Mouse (Mus musculus): ENCODE results near the gene Mcm9. TPM values are rescaled to one million over a fixed set of nuclear protein-coding genes. Genes with fewer than 3 reads are reported as not detected.
"Not testable (repeated sequence)": the region's sequence is repeated elsewhere in the genome, so short reads cannot be mapped to it uniquely, and the experiment has no call there.

The Mcm9 gene
- polyA plus RNA-seq (2015; fragmentation: Nextera tagmentation; extraction: Ambion mirVana) = 7.9 and 8.9 TPM in 2 replicates

DNA sequence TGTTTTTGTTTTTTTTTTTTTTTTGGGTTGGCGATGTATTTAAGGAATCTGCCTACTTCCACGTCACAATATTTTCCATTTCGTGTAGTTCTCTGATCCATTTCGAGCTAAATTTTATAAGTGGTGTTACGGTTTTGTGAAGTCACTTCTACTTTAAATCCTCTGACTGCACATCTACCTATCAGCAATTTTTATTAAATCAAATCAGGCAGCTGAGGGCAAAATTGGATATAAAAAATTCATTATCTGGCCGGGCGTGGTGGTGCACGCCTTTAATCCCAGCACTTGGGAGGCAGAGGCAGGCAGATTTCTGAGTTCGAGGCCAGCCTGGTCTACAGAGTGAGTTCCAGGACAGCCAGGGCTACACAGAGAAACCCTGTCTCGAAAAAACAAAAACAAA is at the start of gene Mcm9:
Gene Mcm9 (minus strand): TSS at position 101 of the 400 bp plus-strand sequence.
- Histone ChIP-seq H3K27ac (peak within 1 kb of the TSS; percentile 97), H3K4me2 (ENCODE audit: low read length) (peak within 1 kb of the TSS; percentile 64), H3K9ac (ENCODE audit: low read depth, low read length) (peak within 1 kb of the TSS; percentile 88), H3K4me3 (replicated peaks; ENCODE audit: low read depth, low read length) (peak within 1 kb of the TSS; percentile 82)
- H3K27me3 ChIP-seq (ENCODE audit: insufficient read depth, low read length); H3K36me3 ChIP-seq (ENCODE audit: insufficient read depth, low read length); H3K4me1 ChIP-seq (replicated peaks; ENCODE audit: insufficient read depth, low read length); H3K9me3 ChIP-seq (replicated peaks; ENCODE audit: low read length); DNase-seq (ENCODE audit: low spot score); ATAC-seq (replicated peaks; ENCODE audit: low FRiP score, low read depth): not testable (repeated sequence)
- 57% methylated on average over 10 of the region's 10 CpGs for WGBS

DNA sequence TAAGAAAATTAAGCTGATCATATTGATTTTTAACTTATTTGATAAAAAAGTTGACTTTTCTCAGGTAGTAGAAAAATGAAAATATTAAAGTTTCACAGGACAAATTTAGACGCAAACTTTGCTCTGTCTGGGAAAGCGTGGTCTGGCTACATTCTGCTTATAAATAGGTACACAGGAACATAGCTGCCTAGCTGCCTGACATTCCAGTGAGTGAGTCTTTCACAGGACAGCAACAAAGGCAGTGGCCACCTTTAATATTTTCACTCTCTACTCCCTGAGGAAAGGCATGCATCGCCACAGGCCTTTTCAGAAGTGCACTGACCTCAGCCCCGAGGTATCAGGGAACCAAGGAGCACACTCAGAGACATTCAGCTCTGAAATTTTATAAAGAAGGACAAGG is 31.5 kb upstream of the Mcm9 start:
- no peak overlapping the region for H3K4me3 ChIP-seq (replicated peaks; ENCODE audit: low read depth, low read length)
- H3K4me1 ChIP-seq (replicated peaks; ENCODE audit: insufficient read depth, low read length) = no peaks in the 10 kb centered on the region
- H3K27me3 ChIP-seq (ENCODE audit: insufficient read depth, low read length) = no peaks in the 10 kb centered on the region
- DNase-seq (ENCODE audit: low spot score) (no peak), ATAC-seq (replicated peaks; ENCODE audit: low FRiP score, low read depth) (no peak)
- no peak overlapping the region for H3K27ac ChIP-seq
- H3K36me3 ChIP-seq (ENCODE audit: insufficient read depth, low read length) = no peaks in the 10 kb centered on the region
- WGBS = 86% methylated on average over 4 of the region's 4 CpGs
- H3K4me2 ChIP-seq (ENCODE audit: low read length) = no peak overlapping the region
- H3K9ac ChIP-seq (ENCODE audit: low read depth, low read length) = no peak overlapping the region
- no peak for TF ChIP-seq CTCF (IDR thresholded peaks at IDR 0.05; ENCODE audit: low read depth)
- no peaks in the 10 kb centered on the region for H3K9me3 ChIP-seq (replicated peaks; ENCODE audit: low read length)

DNA sequence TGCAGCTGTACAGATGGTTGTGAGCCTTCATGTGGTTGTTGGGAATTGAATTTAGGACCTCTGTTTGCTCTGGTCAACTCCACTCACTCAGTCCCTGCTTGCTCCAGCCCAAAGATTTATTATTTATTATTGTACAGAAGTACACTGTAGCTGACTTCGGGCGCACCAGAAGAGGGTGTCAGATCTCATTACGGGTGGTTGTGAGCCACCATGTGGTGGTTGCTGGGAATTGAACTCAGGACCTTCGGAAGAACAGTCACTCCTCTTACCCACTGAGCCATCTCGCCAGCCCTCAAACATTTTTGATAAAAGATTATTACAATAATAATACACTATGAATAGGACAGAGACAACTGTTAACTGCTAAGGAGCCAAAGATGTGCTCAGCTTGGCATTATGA is 24.0 kb upstream of the Mcm9 start:
- peak; percentile 45 for TF ChIP-seq CTCF (IDR thresholded peaks at IDR 0.05; ENCODE audit: low read depth)
- not testable (repeated sequence) for H3K27me3 ChIP-seq (ENCODE audit: insufficient read depth, low read length); H3K4me1 ChIP-seq (replicated peaks; ENCODE audit: insufficient read depth, low read length); DNase-seq (ENCODE audit: low spot score); H3K4me2 ChIP-seq (ENCODE audit: low read length); ATAC-seq (replicated peaks; ENCODE audit: low FRiP score, low read depth); H3K27ac ChIP-seq; H3K9ac ChIP-seq (ENCODE audit: low read depth, low read length); H3K36me3 ChIP-seq (ENCODE audit: insufficient read depth, low read length); H3K4me3 ChIP-seq (replicated peaks; ENCODE audit: low read depth, low read length); H3K9me3 ChIP-seq (replicated peaks; ENCODE audit: low read length)
- 67% methylated on average over 5 of the region's 5 CpGs for WGBS

DNA sequence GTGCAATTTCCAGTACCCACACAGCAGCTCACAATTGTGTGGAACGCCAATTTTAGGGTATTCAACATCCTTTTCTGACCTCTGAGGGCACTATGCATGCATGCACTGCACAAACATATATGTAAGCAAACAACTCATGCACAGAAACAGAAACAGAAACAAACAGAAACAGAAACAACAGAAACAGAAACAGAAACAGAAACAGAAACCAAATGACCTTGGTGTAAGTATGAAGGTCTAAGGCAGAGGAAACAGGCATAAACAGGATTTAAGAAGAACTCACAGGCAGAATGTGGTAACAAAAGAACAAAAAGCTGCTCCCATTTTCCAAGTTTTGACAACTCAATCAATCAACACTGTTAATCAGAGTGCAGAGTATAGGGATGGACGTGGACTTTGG is 20.4 kb upstream of the Mcm9 start:
- H3K4me1 ChIP-seq (replicated peaks; ENCODE audit: insufficient read depth, low read length) = no peaks in the 10 kb centered on the region
- WGBS = 89% methylated on average over 2 of the region's 2 CpGs
- ATAC-seq (replicated peaks; ENCODE audit: low FRiP score, low read depth) = no peak
- no peaks in the 10 kb centered on the region for H3K9me3 ChIP-seq (replicated peaks; ENCODE audit: low read length)
- DNase-seq (ENCODE audit: low spot score) = no peak
- H3K27ac ChIP-seq = no peak overlapping the region
- no peak overlapping the region for H3K4me3 ChIP-seq (replicated peaks; ENCODE audit: low read depth, low read length)
- H3K36me3 ChIP-seq (ENCODE audit: insufficient read depth, low read length) = no peaks in the 10 kb centered on the region
- H3K4me2 ChIP-seq (ENCODE audit: low read length) = no peak overlapping the region
- no peak for TF ChIP-seq CTCF (IDR thresholded peaks at IDR 0.05; ENCODE audit: low read depth)
- no peaks in the 10 kb centered on the region for H3K27me3 ChIP-seq (ENCODE audit: insufficient read depth, low read length)
- H3K9ac ChIP-seq (ENCODE audit: low read depth, low read length) = no peak overlapping the region

DNA sequence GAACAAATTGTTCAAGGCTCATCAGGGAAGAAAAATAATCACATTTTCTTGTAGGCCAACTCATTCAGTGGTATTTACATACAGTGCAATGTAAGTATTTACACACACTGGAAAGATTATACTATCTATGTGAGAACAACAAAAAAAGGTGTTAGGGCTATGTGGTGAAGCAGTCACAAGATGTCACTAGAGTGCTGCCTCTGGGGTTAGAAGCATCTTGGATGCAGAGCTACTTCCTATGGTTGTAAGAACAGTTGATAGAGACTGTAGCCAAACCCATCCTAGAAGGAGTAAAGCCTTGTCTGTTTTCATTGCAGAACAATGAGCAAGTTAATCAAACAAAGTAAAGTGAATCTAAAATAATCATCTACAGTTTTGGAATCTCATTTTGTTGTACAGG is 11.3 kb upstream of the Mcm9 start:
- no peak overlapping the region for H3K27ac ChIP-seq
- DNase-seq (ENCODE audit: low spot score) (peak; percentile 86), ATAC-seq (replicated peaks; ENCODE audit: low FRiP score, low read depth) (no peak)
- no peaks in the 10 kb centered on the region for H3K9me3 ChIP-seq (replicated peaks; ENCODE audit: low read length)
- H3K4me1 ChIP-seq (replicated peaks; ENCODE audit: insufficient read depth, low read length) = no peaks in the 10 kb centered on the region
- no peak overlapping the region for H3K4me3 ChIP-seq (replicated peaks; ENCODE audit: low read depth, low read length)
- no peak overlapping the region for H3K4me2 ChIP-seq (ENCODE audit: low read length)
- H3K36me3 ChIP-seq (ENCODE audit: insufficient read depth, low read length) = no peaks in the 10 kb centered on the region
- peak; percentile 94 for TF ChIP-seq CTCF (IDR thresholded peaks at IDR 0.05; ENCODE audit: low read depth)
- no peaks in the 10 kb centered on the region for H3K27me3 ChIP-seq (ENCODE audit: insufficient read depth, low read length)
- no peak overlapping the region for H3K9ac ChIP-seq (ENCODE audit: low read depth, low read length)

DNA sequence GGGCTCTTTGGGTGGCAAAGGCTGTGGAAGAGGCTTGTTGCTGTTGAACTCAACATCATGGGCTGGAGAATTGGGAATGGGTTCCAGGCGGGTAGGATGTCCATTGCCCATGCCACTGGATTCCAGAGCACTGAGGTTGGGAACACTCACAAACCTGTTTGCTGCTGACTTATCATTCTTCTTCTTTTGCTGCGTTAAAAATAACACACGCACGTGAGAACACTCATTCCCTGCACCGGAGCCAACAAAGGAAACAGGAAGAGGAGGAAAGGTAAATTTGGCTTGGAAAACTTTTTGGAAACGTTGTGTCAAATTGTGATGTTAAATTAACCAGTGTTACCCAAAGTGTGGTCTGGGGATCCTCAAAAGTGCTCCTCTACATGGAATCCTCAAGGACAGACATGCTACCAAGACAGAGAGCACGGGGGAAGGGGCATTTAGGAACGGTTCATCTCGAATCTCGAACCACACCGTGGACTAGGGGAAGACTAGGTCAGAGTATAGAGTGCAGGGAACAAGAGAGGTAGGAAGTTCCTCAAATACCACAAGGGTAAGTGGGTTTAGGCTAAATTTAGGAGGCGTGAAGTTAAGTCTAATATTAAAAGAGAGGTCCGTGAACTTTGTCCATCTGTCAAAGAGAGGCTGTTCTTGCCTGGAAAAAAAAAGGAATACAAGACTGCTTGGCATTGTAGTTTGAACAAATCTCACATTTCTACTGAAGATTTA is 5.2 kb upstream of the Mcm9 start:
- DNase-seq (ENCODE audit: low spot score) (no peak), ATAC-seq (replicated peaks; ENCODE audit: low FRiP score, low read depth) (no peak)
- no peak overlapping the region for H3K4me3 ChIP-seq (replicated peaks; ENCODE audit: low read depth, low read length)
- no peak overlapping the region for H3K4me2 ChIP-seq (ENCODE audit: low read length)
- H3K4me1 ChIP-seq (replicated peaks; ENCODE audit: insufficient read depth, low read length) = no peaks in the 10 kb centered on the region
- no peaks in the 10 kb centered on the region for H3K36me3 ChIP-seq (ENCODE audit: insufficient read depth, low read length)
- no peak for TF ChIP-seq CTCF (IDR thresholded peaks at IDR 0.05; ENCODE audit: low read depth)
- no peak overlapping the region for H3K9ac ChIP-seq (ENCODE audit: low read depth, low read length)
- no peak overlapping the region for H3K27ac ChIP-seq
- WGBS = 68% methylated on average over 13 of the region's 13 CpGs
- H3K27me3 ChIP-seq (ENCODE audit: insufficient read depth, low read length) = no peaks in the 10 kb centered on the region
- H3K9me3 ChIP-seq (replicated peaks; ENCODE audit: low read length) = no peaks in the 10 kb centered on the region

DNA sequence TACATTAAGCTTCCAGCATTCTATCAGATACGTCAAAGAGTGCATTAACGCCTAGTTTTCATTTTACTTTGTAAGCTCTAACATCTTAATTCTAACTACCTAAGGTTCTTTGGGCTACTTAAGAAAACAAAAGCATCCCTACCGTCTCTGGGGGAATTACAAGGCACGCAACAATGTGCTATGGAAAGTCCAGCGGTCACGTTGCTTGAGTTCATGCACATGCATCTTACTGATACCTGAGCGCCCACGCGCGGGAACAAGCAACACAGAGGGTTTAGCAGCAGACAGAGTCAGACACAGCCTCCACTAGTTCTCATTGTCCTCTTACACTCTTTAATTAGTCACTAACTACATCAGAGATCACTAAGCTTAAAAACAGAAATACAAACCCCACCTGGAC is 3.9 kb upstream of the Mcm9 start:
- Histone ChIP-seq H3K9me3 (replicated peaks; ENCODE audit: low read length) (no peaks in the 10 kb centered on the region), H3K27me3 (ENCODE audit: insufficient read depth, low read length) (no peaks in the 10 kb centered on the region), H3K4me1 (replicated peaks; ENCODE audit: insufficient read depth, low read length) (no peaks in the 10 kb centered on the region), H3K4me2 (ENCODE audit: low read length) (no peak overlapping the region), H3K4me3 (replicated peaks; ENCODE audit: low read depth, low read length) (no peak overlapping the region), H3K27ac (no peak overlapping the region), H3K9ac (ENCODE audit: low read depth, low read length) (no peak overlapping the region), H3K36me3 (ENCODE audit: insufficient read depth, low read length) (no peaks in the 10 kb centered on the region)
- ATAC-seq (replicated peaks; ENCODE audit: low FRiP score, low read depth) (no peak), DNase-seq (ENCODE audit: low spot score) (no peak)
- WGBS = 72% methylated on average over 10 of the region's 10 CpGs
- no peak for TF ChIP-seq CTCF (IDR thresholded peaks at IDR 0.05; ENCODE audit: low read depth)

All from kidney, postnatal 0 days (tissue).